In genomic region chr3:85311176-85311575, GRCm38 (mm10) we compare ENCODE assay signal across 14 mouse cellular contexts.
"Had no signal": no experiment of that assay in that cellular context is flagged by ENCODE, and none has a peak within 500 bp of the region (broad histone marks: within the 10 kb centered on the region; RNA-seq: fewer than 3 reads in every experiment).

No protein-coding gene starts in this region.

- H3K27ac ChIP-seq: limb, embryonic 12.5 days; liver, embryonic 13.5 days; lung, embryonic 15.5 days; midbrain, embryonic 12.5 days; neural tube, embryonic 13.5 days; stomach, embryonic 15.5 days had no signal

- DNase-seq: kidney, adult 8-10 months; kidney, postnatal 25 days; liver; liver, embryonic 13.5 days; liver, postnatal 0 days; lung, postnatal 14 days; retina, postnatal 1 day; thymus, adult 2 months; thymus, postnatal 25 days had no signal

- H3K4me3 ChIP-seq: limb, embryonic 12.5 days; liver, embryonic 13.5 days; lung, embryonic 15.5 days; midbrain, embryonic 12.5 days; neural tube, embryonic 13.5 days; stomach, embryonic 15.5 days had no signal
